Mouse (Mus musculus): ENCODE measurements at regions not wholly inside any gene's neighbourhood (a gene's known extent, or its start where the extent isn't known, plus 50 kb on each side); places are given as distances from the start of the nearest gene placed in this dataset.

GRCm38 (mm10) chr3:133876439-133877072, 331.6 kb upstream of the Tet2 start:
- peak; percentile 45 for DNase-seq

- peak; percentile 5 for DNase-seq
Measured at GRCm38 (mm10) chr3:133877310-133877709, 332.4 kb upstream of the Tet2 start.

- no peak for DNase-seq
Measured at GRCm38 (mm10) chr3:133880626-133881025, 335.7 kb upstream of the Tet2 start.

- DNase-seq = no peak
Measured at GRCm38 (mm10) chr3:133901931-133902330, 334.4 kb upstream of the Cxxc4 start.

GRCm38 (mm10) chr3:133922200-133922599, 314.1 kb upstream of the Cxxc4 start:
- DNase-seq = no peak

- no peak for DNase-seq
Measured at GRCm38 (mm10) chr3:133965322-133965721, 271.0 kb upstream of the Cxxc4 start.

GRCm38 (mm10) chr3:133968176-133968575, 268.1 kb upstream of the Cxxc4 start:
- no peak for DNase-seq

GRCm38 (mm10) chr3:133972774-133973173, 263.5 kb upstream of the Cxxc4 start:
- no peak for DNase-seq

GRCm38 (mm10) chr3:133987681-133988080, 248.6 kb upstream of the Cxxc4 start:
- no peak for DNase-seq

- no peak for DNase-seq
Measured at GRCm38 (mm10) chr3:133993971-133994370, 242.3 kb upstream of the Cxxc4 start.

- DNase-seq = no peak
Measured at GRCm38 (mm10) chr3:133999965-134000364, 236.3 kb upstream of the Cxxc4 start.

GRCm38 (mm10) chr3:134000595-134000994, 235.7 kb upstream of the Cxxc4 start:
- no peak for DNase-seq

- DNase-seq = no peak
Measured at GRCm38 (mm10) chr3:134014805-134015204, 221.5 kb upstream of the Cxxc4 start.

- DNase-seq = no peak
Measured at GRCm38 (mm10) chr3:134015412-134015811, 220.9 kb upstream of the Cxxc4 start.

GRCm38 (mm10) chr3:134033862-134034261, 202.4 kb upstream of the Cxxc4 start:
- no peak for DNase-seq

- DNase-seq = no peak
Measured at GRCm38 (mm10) chr3:134036310-134036934, 199.9 kb upstream of the Cxxc4 start.

- no peak for DNase-seq
Measured at GRCm38 (mm10) chr3:134050649-134051048, 185.6 kb upstream of the Cxxc4 start.

GRCm38 (mm10) chr3:134082461-134082860, 153.8 kb upstream of the Cxxc4 start:
- DNase-seq = no peak

- no peak for DNase-seq
Measured at GRCm38 (mm10) chr3:134099471-134100125, 136.7 kb upstream of the Cxxc4 start.

GRCm38 (mm10) chr3:134102151-134102738, 134.0 kb upstream of the Cxxc4 start:
- DNase-seq = no peak

GRCm38 (mm10) chr3:134104625-134105024, 131.7 kb upstream of the Cxxc4 start:
- DNase-seq = no peak

- no peak for DNase-seq
Measured at GRCm38 (mm10) chr3:134105112-134105511, 131.2 kb upstream of the Cxxc4 start.

GRCm38 (mm10) chr3:134105567-134105966, 130.7 kb upstream of the Cxxc4 start:
- DNase-seq = no peak

GRCm38 (mm10) chr3:134114501-134114900, 121.8 kb upstream of the Cxxc4 start:
- DNase-seq = no peak
